In genomic region chr2:129233218-129233617, GRCm38 (mm10) we compare ENCODE assay signal across 21 mouse cellular contexts. TPM values are rescaled to one million over a fixed set of nuclear protein-coding genes. Genes with fewer than 3 reads are reported as not detected.
DNase-seq lines count a peak whose midpoint lies in the region; ATAC-seq and TF ChIP-seq lines count a peak whose summit lies in the region.
"Had no signal": no experiment of that assay in that cellular context is flagged by ENCODE, and none has a peak within 500 bp of the region (broad histone marks: within the 10 kb centered on the region; RNA-seq: fewer than 3 reads in every experiment).

No protein-coding gene starts in this region.

- no peaks in the 10 kb centered on the region for H3K4me1 ChIP-seq in forebrain, embryonic 10.5 days
- no peaks in the 10 kb centered on the region for H3K4me1 ChIP-seq in forebrain, embryonic 11.5 days (replicated peaks; ENCODE audit: control insufficient read depth, insufficient read depth, low read length)
- H3K4me1 ChIP-seq in kidney, postnatal 0 days (replicated peaks; ENCODE audit: insufficient read depth, low read length): no peaks in the 10 kb centered on the region
- H3K4me1 ChIP-seq in liver, embryonic 12.5 days: peaks cover 81% of the 10 kb centered on the region
- H3K4me1 ChIP-seq in forebrain, postnatal 0 days (ENCODE audit: insufficient read depth): no peaks in the 10 kb centered on the region
- H3K4me1 ChIP-seq: embryonic facial prominence, embryonic 12.5 days; hindbrain, embryonic 15.5 days; kidney, embryonic 15.5 days had no signal

- H3K27ac ChIP-seq in forebrain, embryonic 10.5 days: 0 out of 2 replicates have a peak overlapping the region, but pooled peaks have one; percentile 27
- no peak overlapping the region for H3K27ac ChIP-seq in forebrain, embryonic 11.5 days (ENCODE audit: low read depth, low read length)
- no peak overlapping the region for H3K27ac ChIP-seq in kidney, postnatal 0 days
- peak overlapping the region; percentile 93 for H3K27ac ChIP-seq in liver, embryonic 12.5 days
- no peak overlapping the region for H3K27ac ChIP-seq in forebrain, postnatal 0 days (ENCODE audit: low read depth, low read length)
- H3K27ac ChIP-seq: embryonic facial prominence, embryonic 12.5 days; heart, adult 2 months; hindbrain, embryonic 15.5 days; intestine, embryonic 15.5 days; kidney, embryonic 15.5 days had no signal

- TF ChIP-seq CTCF in kidney, postnatal 0 days (IDR thresholded peaks at IDR 0.05; ENCODE audit: low read depth): peak; percentile 12; the same call in 1 of the 2 replicates
- TF ChIP-seq CTCF in forebrain, postnatal 0 days (IDR thresholded peaks at IDR 0.05; ENCODE audit: low read depth): no peak

- no peak for ATAC-seq in forebrain, embryonic 11.5 days (replicated peaks; ENCODE audit: low FRiP score)
- no peak for ATAC-seq in kidney, postnatal 0 days (replicated peaks; ENCODE audit: low FRiP score, low read depth)
- ATAC-seq in liver, embryonic 12.5 days: no peak
- no peak for ATAC-seq in forebrain, postnatal 0 days

- no peaks in the 10 kb centered on the region for H3K27me3 ChIP-seq in forebrain, embryonic 10.5 days (ENCODE audit: poor library complexity, severe bottlenecking)
- H3K27me3 ChIP-seq in forebrain, embryonic 11.5 days (ENCODE audit: control insufficient read depth, insufficient read depth, low read length): no peaks in the 10 kb centered on the region
- H3K27me3 ChIP-seq in kidney, postnatal 0 days (ENCODE audit: insufficient read depth, low read length): no peaks in the 10 kb centered on the region
- no peaks in the 10 kb centered on the region for H3K27me3 ChIP-seq in liver, embryonic 12.5 days (replicated peaks)
- no peaks in the 10 kb centered on the region for H3K27me3 ChIP-seq in forebrain, postnatal 0 days (ENCODE audit: insufficient read depth, low read length)
- H3K27me3 ChIP-seq: embryonic facial prominence, embryonic 12.5 days; hindbrain, embryonic 15.5 days; intestine, embryonic 15.5 days; kidney, embryonic 15.5 days; megakaryocyte, embryonic 14.5 days had no signal

- H3K4me3 ChIP-seq in forebrain, embryonic 10.5 days: no peak overlapping the region
- no peak overlapping the region for H3K4me3 ChIP-seq in forebrain, embryonic 11.5 days (ENCODE audit: low read depth, low read length)
- no peak overlapping the region for H3K4me3 ChIP-seq in kidney, postnatal 0 days (replicated peaks; ENCODE audit: low read depth, low read length)
- peak overlapping the region; percentile 45 for H3K4me3 ChIP-seq in liver, embryonic 12.5 days
- no peak overlapping the region for H3K4me3 ChIP-seq in forebrain, postnatal 0 days (ENCODE audit: low read depth, low read length)
- H3K4me3 ChIP-seq: embryonic facial prominence, embryonic 12.5 days; heart, adult 2 months; hindbrain, embryonic 15.5 days; intestine, embryonic 15.5 days; kidney, embryonic 15.5 days had no signal

- WGBS in forebrain, embryonic 10.5 days: 88% methylated on average over 1 of the region's 1 CpGs
- WGBS in forebrain, embryonic 11.5 days: 86% methylated on average over 1 of the region's 1 CpGs
- WGBS in kidney, postnatal 0 days: 73% methylated on average over 1 of the region's 1 CpGs
- 49% methylated on average over 1 of the region's 1 CpGs for WGBS in liver, embryonic 12.5 days (ENCODE audit: insufficient replicate concordance)
- WGBS in forebrain, postnatal 0 days: 84% methylated on average over 1 of the region's 1 CpGs

- no peak for DNase-seq in forebrain, embryonic 10.5 days (ENCODE audit: extremely low spot score, low spot score)
- no peak for DNase-seq in forebrain, embryonic 11.5 days (ENCODE audit: low spot score)
- no peak for DNase-seq in kidney, postnatal 0 days (ENCODE audit: low spot score)
- no peak for DNase-seq in kidney, postnatal 10 days
- no peak for DNase-seq in Muller cell, postnatal 12 days (ENCODE audit: inconsistent ontology term)
- DNase-seq in neural tube, embryonic 10.5 days (ENCODE audit: extremely low spot score, low spot score): no peak
- no peak for DNase-seq in forebrain, postnatal 0 days
- DNase-seq: cerebellum, adult 9-10 months; heart, adult 2 months; heart, postnatal 4 days; layer of hippocampus, postnatal 36 days; midbrain, embryonic 14.5 days; spleen, adult 18-20 months; thymus, postnatal 36 days had no signal

- no peaks in the 10 kb centered on the region for H3K36me3 ChIP-seq in forebrain, embryonic 10.5 days (replicated peaks)
- no peaks in the 10 kb centered on the region for H3K36me3 ChIP-seq in forebrain, embryonic 11.5 days (ENCODE audit: control insufficient read depth, insufficient read depth, low read length)
- H3K36me3 ChIP-seq in kidney, postnatal 0 days (ENCODE audit: insufficient read depth, low read length): no peaks in the 10 kb centered on the region
- H3K36me3 ChIP-seq in liver, embryonic 12.5 days: no peaks in the 10 kb centered on the region
- no peaks in the 10 kb centered on the region for H3K36me3 ChIP-seq in forebrain, postnatal 0 days (ENCODE audit: insufficient read depth)
- H3K36me3 ChIP-seq: embryonic facial prominence, embryonic 12.5 days; G1E; hindbrain, embryonic 15.5 days; intestine, embryonic 15.5 days; kidney, embryonic 15.5 days had no signal

- H3K9ac ChIP-seq in forebrain, embryonic 11.5 days (ENCODE audit: low read length): no peak overlapping the region
- H3K9ac ChIP-seq in kidney, postnatal 0 days (ENCODE audit: low read depth, low read length): no peak overlapping the region
- H3K9ac ChIP-seq in liver, embryonic 12.5 days: peak overlapping the region; percentile 77
- no peak overlapping the region for H3K9ac ChIP-seq in forebrain, postnatal 0 days
- H3K9ac ChIP-seq: embryonic facial prominence, embryonic 12.5 days; hindbrain, embryonic 15.5 days; intestine, embryonic 15.5 days; kidney, embryonic 15.5 days had no signal

- H3K4me2 ChIP-seq in forebrain, embryonic 11.5 days (ENCODE audit: low read depth, low read length, severe bottlenecking): no peak overlapping the region
- no peak overlapping the region for H3K4me2 ChIP-seq in kidney, postnatal 0 days (ENCODE audit: low read length)
- H3K4me2 ChIP-seq in liver, embryonic 12.5 days: peak overlapping the region; percentile 67
- H3K4me2 ChIP-seq in forebrain, postnatal 0 days (ENCODE audit: low read depth): no peak overlapping the region
- H3K4me2 ChIP-seq: embryonic facial prominence, embryonic 12.5 days; hindbrain, embryonic 15.5 days; intestine, embryonic 15.5 days; kidney, embryonic 15.5 days had no signal

- no peaks in the 10 kb centered on the region for H3K9me3 ChIP-seq in forebrain, embryonic 10.5 days
- H3K9me3 ChIP-seq in forebrain, embryonic 11.5 days (ENCODE audit: control insufficient read depth, low read length): no peaks in the 10 kb centered on the region; the same call in 1 of the 2 replicates
- no peaks in the 10 kb centered on the region for H3K9me3 ChIP-seq in kidney, postnatal 0 days (replicated peaks; ENCODE audit: low read length)
- no peaks in the 10 kb centered on the region for H3K9me3 ChIP-seq in liver, embryonic 12.5 days (replicated peaks)
- no peaks in the 10 kb centered on the region for H3K9me3 ChIP-seq in forebrain, postnatal 0 days (ENCODE audit: low read length)
- H3K9me3 ChIP-seq: embryonic facial prominence, embryonic 12.5 days; G1E; hindbrain, embryonic 15.5 days; intestine, embryonic 15.5 days; kidney, embryonic 15.5 days; megakaryocyte, embryonic 14.5 days had no signal

RNA-seq across cellular contexts. Expression of gene Slc20a1, which starts 34.7 kb away (rescaled TPM):
- polyA plus RNA-seq in forebrain, embryonic 10.5 days (2016; fragmentation: Nextera tagmentation; extraction: Ambion mirVana): 57.2 and 57.9 TPM in 2 replicates
- polyA plus RNA-seq in forebrain, embryonic 11.5 days (2014; fragmentation: Nextera tagmentation; extraction: Ambion mirVana): 70.7 and 72.8 TPM in 2 replicates
- polyA plus RNA-seq in kidney, postnatal 0 days (2015; fragmentation: Nextera tagmentation; extraction: Ambion mirVana): 12.4 and 15.2 TPM in 2 replicates
- polyA plus RNA-seq in liver, embryonic 12.5 days (2016; fragmentation: Nextera tagmentation; extraction: Ambion mirVana): 76.2 and 78.4 TPM in 2 replicates
- 68.7 and 73.5 TPM in 2 replicates for total RNA-seq in forebrain, postnatal 0 days (2014; rRNA removed)
- polyA plus RNA-seq in forebrain, postnatal 0 days (2015; fragmentation: Nextera tagmentation; extraction: Ambion mirVana): 27.4 and 36.5 TPM in 2 replicates

Comparison
In these comparisons a context has a peak if more than half of its experiments do, and no peak if none do; other contexts are left out.
1. H3K27ac ChIP-seq: peak in forebrain, embryonic 10.5 days (single experiment) and liver, embryonic 12.5 days (single experiment); none in forebrain, embryonic 11.5 days (single experiment), kidney, postnatal 0 days (single experiment) and forebrain, postnatal 0 days (single experiment).